Mouse (Mus musculus) cerebral cortex, adult 2 months (tissue): ENCODE data around the gene Hes1.

Source experiments
- WGBS: fragments of 180-500 bp; shearing (Covaris S2); methylation state at CpG from one replicate; pipeline ENCODE4 v1.1.7; 2018; 5-methylcytosine and 5-hydroxymethylcytosine counted together

Gene Hes1

GRCm38 (mm10) chr16:30063984-30064453 is at the start of gene Hes1:
Hes1 (plus strand) TSS chr16:30064384.
- WGBS, result 1% methylated on average over 56 of the region's 57 CpGs

GRCm38 (mm10) chr16:30016064-30016463 is 48.1 kb upstream of the Hes1 start:
- WGBS, result 59% methylated on average over 3 of the region's 3 CpGs

- WGBS, result 40% methylated on average over 13 of the region's 13 CpGs
Measured at GRCm38 (mm10) chr16:30020124-30020523, 44.1 kb upstream of the Hes1 start.

- WGBS, result 33% methylated on average over 6 of the region's 6 CpGs
Measured at GRCm38 (mm10) chr16:30022352-30022751, 41.8 kb upstream of the Hes1 start.

- 48% methylated on average over 16 of the region's 16 CpGs for WGBS
Measured at GRCm38 (mm10) chr16:30022890-30023797, 41.0 kb upstream of the Hes1 start.

- 58% methylated on average over 9 of the region's 9 CpGs for WGBS
Measured at GRCm38 (mm10) chr16:30024681-30025262, 39.4 kb upstream of the Hes1 start.

GRCm38 (mm10) chr16:30028184-30028583 is 36.0 kb upstream of the Hes1 start:
- WGBS, result 86% methylated on average over 6 of the region's 6 CpGs

GRCm38 (mm10) chr16:30029264-30030003 is 34.8 kb upstream of the Hes1 start:
- 72% methylated on average over 12 of the region's 12 CpGs for WGBS

GRCm38 (mm10) chr16:30032326-30032904 is 31.8 kb upstream of the Hes1 start:
- whole genome bisulfite sequencing, result 91% methylated on average over 2 of the region's 2 CpGs

- WGBS, result 91% methylated on average over 3 of the region's 3 CpGs
Measured at GRCm38 (mm10) chr16:30033390-30033789, 30.8 kb upstream of the Hes1 start.

- 74% methylated on average over 4 of the region's 4 CpGs for WGBS
Measured at GRCm38 (mm10) chr16:30034001-30034400, 30.2 kb upstream of the Hes1 start.

- 53% methylated on average over 6 of the region's 6 CpGs for WGBS
Measured at GRCm38 (mm10) chr16:30034521-30034920, 29.7 kb upstream of the Hes1 start.

- 80% methylated on average over 5 of the region's 5 CpGs for WGBS
Measured at GRCm38 (mm10) chr16:30034979-30035440, 29.2 kb upstream of the Hes1 start.

- 98% methylated on average over 3 of the region's 3 CpGs for WGBS
Measured at GRCm38 (mm10) chr16:30036104-30036503, 28.1 kb upstream of the Hes1 start.

- WGBS, result 47% methylated on average over 16 of the region's 17 CpGs
Measured at GRCm38 (mm10) chr16:30038663-30039593, 25.3 kb upstream of the Hes1 start.

GRCm38 (mm10) chr16:30039841-30040240 is 24.3 kb upstream of the Hes1 start:
- 96% methylated on average over 2 of the region's 2 CpGs for WGBS

GRCm38 (mm10) chr16:30042859-30043258 is 21.3 kb upstream of the Hes1 start:
- 45% methylated on average over 4 of the region's 4 CpGs for WGBS

GRCm38 (mm10) chr16:30045615-30046014 is 18.6 kb upstream of the Hes1 start:
- WGBS, result 93% methylated on average over 5 of the region's 5 CpGs

- WGBS, result 90% methylated on average over 7 of the region's 7 CpGs
Measured at GRCm38 (mm10) chr16:30047010-30047409, 17.2 kb upstream of the Hes1 start.

- 63% methylated on average over 11 of the region's 11 CpGs for WGBS
Measured at GRCm38 (mm10) chr16:30047421-30047831, 16.8 kb upstream of the Hes1 start.
